ENCODE assay signal across 11 mouse cellular contexts in the genomic region with DNA sequence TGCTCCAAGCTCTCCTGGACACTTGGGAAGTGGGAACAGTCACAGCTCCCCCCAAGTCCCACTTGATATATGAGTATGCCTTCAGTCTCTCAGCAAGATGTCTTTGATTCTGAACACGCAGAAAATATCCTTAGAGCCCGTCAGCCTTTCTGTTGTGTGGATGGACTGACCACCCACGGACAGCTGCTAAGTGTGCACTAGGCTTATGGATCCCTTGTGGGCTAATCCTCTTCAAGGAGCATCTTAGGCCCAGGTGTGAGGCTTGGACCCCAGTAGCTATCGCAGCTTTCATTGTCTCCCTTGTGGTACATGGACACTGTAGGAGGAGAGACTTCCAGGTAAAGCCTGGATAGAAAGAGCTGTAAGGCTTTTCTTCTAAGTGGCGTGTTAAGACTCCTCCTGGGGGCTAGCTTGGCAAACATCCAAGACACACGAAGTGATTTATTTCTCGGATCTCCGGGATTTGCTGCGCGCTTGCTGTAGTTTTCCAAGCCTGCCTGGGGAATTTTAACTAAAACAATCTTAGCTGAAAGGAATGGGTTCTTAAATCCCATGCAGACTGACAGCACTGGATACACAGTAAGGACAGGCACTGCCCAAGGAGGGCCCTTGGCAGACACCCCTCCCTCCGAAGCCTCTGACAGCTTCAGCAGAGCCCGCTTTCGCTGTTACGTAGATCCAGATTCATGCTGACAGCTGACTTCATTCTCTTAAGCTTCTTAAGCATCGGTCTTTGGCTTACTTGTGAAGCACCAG.
DNase-seq lines count a peak whose midpoint lies in the region; ATAC-seq and TF ChIP-seq lines count a peak whose summit lies in the region.
"Had no signal": no experiment of that assay in that cellular context is flagged by ENCODE, and none has a peak within 500 bp of the region (broad histone marks: within the 10 kb centered on the region; RNA-seq: fewer than 3 reads in every experiment).

No protein-coding gene starts in this region.

- peaks cover 8% of the 10 kb centered on the region; the same call in 1 of the 2 replicates for H3K4me1 ChIP-seq in intestine, embryonic 14.5 days (replicated peaks; ENCODE audit: control insufficient read depth, insufficient read depth, low read length)
- no peaks in the 10 kb centered on the region for H3K4me1 ChIP-seq in intestine, postnatal 0 days (replicated peaks; ENCODE audit: control insufficient read depth, insufficient read depth, low read length)
- peaks cover 10% of the 10 kb centered on the region for H3K4me1 ChIP-seq in embryonic facial prominence, embryonic 13.5 days
- H3K4me1 ChIP-seq in hindbrain, postnatal 0 days (ENCODE audit: insufficient read depth, low read length) = peaks cover 8% of the 10 kb centered on the region; the same call in 1 of the 2 replicates
- H3K4me1 ChIP-seq in neural tube, embryonic 13.5 days (replicated peaks) = peaks cover 32% of the 10 kb centered on the region

- H3K27ac ChIP-seq in intestine, embryonic 14.5 days (ENCODE audit: low read depth) = peak overlapping the region; percentile 54; the same call in 1 of the 2 replicates
- no peak overlapping the region for H3K27ac ChIP-seq in intestine, postnatal 0 days (ENCODE audit: low read depth, low read length)
- no peak overlapping the region for H3K27ac ChIP-seq in embryonic facial prominence, embryonic 13.5 days
- peak overlapping the region; percentile 67 for H3K27ac ChIP-seq in hindbrain, postnatal 0 days
- peak overlapping the region; percentile 72 for H3K27ac ChIP-seq in neural tube, embryonic 13.5 days (replicated peaks)
- H3K27ac ChIP-seq: limb, embryonic 15.5 days; stomach, embryonic 15.5 days had no signal

- no peak overlapping the region for H3K4me3 ChIP-seq in intestine, embryonic 14.5 days (ENCODE audit: low read depth, low read length)
- no peak overlapping the region for H3K4me3 ChIP-seq in intestine, postnatal 0 days (ENCODE audit: low read depth, low read length)
- H3K4me3 ChIP-seq in embryonic facial prominence, embryonic 13.5 days = no peak overlapping the region
- no peak overlapping the region for H3K4me3 ChIP-seq in hindbrain, postnatal 0 days (ENCODE audit: low read length)
- no peak overlapping the region for H3K4me3 ChIP-seq in neural tube, embryonic 13.5 days
- H3K4me3 ChIP-seq: limb, embryonic 15.5 days; stomach, embryonic 15.5 days had no signal

- H3K4me2 ChIP-seq in intestine, embryonic 14.5 days (ENCODE audit: low read length) = peak overlapping the region; percentile 36
- no peak overlapping the region for H3K4me2 ChIP-seq in intestine, postnatal 0 days (replicated peaks; ENCODE audit: low read depth)
- H3K4me2 ChIP-seq in embryonic facial prominence, embryonic 13.5 days = peak overlapping the region; percentile 22
- peak overlapping the region; percentile 31 for H3K4me2 ChIP-seq in hindbrain, postnatal 0 days (ENCODE audit: low read depth, low read length)
- peak overlapping the region; percentile 37 for H3K4me2 ChIP-seq in neural tube, embryonic 13.5 days
- H3K4me2 ChIP-seq: limb, embryonic 15.5 days; stomach, embryonic 15.5 days had no signal

- no peak for TF ChIP-seq CTCF in intestine, postnatal 0 days (IDR thresholded peaks at IDR 0.05; ENCODE audit: low read depth)
- no peak for TF ChIP-seq CTCF in hindbrain, postnatal 0 days (IDR thresholded peaks at IDR 0.05; ENCODE audit: low read depth)

- no peak overlapping the region for H3K9ac ChIP-seq in intestine, embryonic 14.5 days (ENCODE audit: low read length)
- H3K9ac ChIP-seq in intestine, postnatal 0 days (ENCODE audit: low read depth, low read length) = no peak overlapping the region
- H3K9ac ChIP-seq in embryonic facial prominence, embryonic 13.5 days = no peak overlapping the region
- peak overlapping the region; percentile 33; the same call in 1 of the 2 replicates for H3K9ac ChIP-seq in hindbrain, postnatal 0 days (replicated peaks; ENCODE audit: low read length)
- H3K9ac ChIP-seq in neural tube, embryonic 13.5 days = 0 out of 2 replicates have a peak overlapping the region, but pooled peaks have one; percentile 44
- H3K9ac ChIP-seq: limb, embryonic 15.5 days; stomach, embryonic 15.5 days had no signal

- H3K36me3 ChIP-seq in intestine, embryonic 14.5 days (ENCODE audit: control insufficient read depth, insufficient read depth, low read length) = no peaks in the 10 kb centered on the region
- no peaks in the 10 kb centered on the region for H3K36me3 ChIP-seq in intestine, postnatal 0 days (ENCODE audit: control insufficient read depth, insufficient read depth)
- H3K36me3 ChIP-seq in embryonic facial prominence, embryonic 13.5 days = no peaks in the 10 kb centered on the region
- H3K36me3 ChIP-seq in hindbrain, postnatal 0 days (ENCODE audit: insufficient read depth, low read length) = no peaks in the 10 kb centered on the region
- no peaks in the 10 kb centered on the region for H3K36me3 ChIP-seq in neural tube, embryonic 13.5 days
- H3K36me3 ChIP-seq: limb, embryonic 15.5 days; stomach, embryonic 15.5 days had no signal

- no peaks in the 10 kb centered on the region for H3K27me3 ChIP-seq in intestine, embryonic 14.5 days (replicated peaks; ENCODE audit: control insufficient read depth, insufficient read depth, low read length)
- no peaks in the 10 kb centered on the region for H3K27me3 ChIP-seq in intestine, postnatal 0 days (replicated peaks; ENCODE audit: control insufficient read depth, insufficient read depth, low read length)
- H3K27me3 ChIP-seq in embryonic facial prominence, embryonic 13.5 days = no peaks in the 10 kb centered on the region
- no peaks in the 10 kb centered on the region for H3K27me3 ChIP-seq in hindbrain, postnatal 0 days (ENCODE audit: insufficient read depth, low read length)
- 0 out of 2 replicates have a peak, but pooled peaks cover 4% of the 10 kb centered on the region for H3K27me3 ChIP-seq in neural tube, embryonic 13.5 days
- H3K27me3 ChIP-seq: limb, embryonic 15.5 days; stomach, embryonic 15.5 days had no signal

- peak; percentile 57 for DNase-seq in intestine, embryonic 14.5 days (ENCODE audit: low spot score)
- peak; percentile 79 for DNase-seq in hindbrain, postnatal 0 days (ENCODE audit: low spot score)
- DNase-seq in adrenal gland, postnatal 25 days = no peak
- DNase-seq in cerebellum, postnatal 36 days = no peak
- DNase-seq: heart, postnatal 36 days had no signal

- no peaks in the 10 kb centered on the region for H3K9me3 ChIP-seq in intestine, embryonic 14.5 days (ENCODE audit: control insufficient read depth, low read length)
- H3K9me3 ChIP-seq in intestine, postnatal 0 days (ENCODE audit: control insufficient read depth) = no peaks in the 10 kb centered on the region
- H3K9me3 ChIP-seq in embryonic facial prominence, embryonic 13.5 days = no peaks in the 10 kb centered on the region
- no peaks in the 10 kb centered on the region for H3K9me3 ChIP-seq in hindbrain, postnatal 0 days (ENCODE audit: low read length)
- H3K9me3 ChIP-seq in neural tube, embryonic 13.5 days = no peaks in the 10 kb centered on the region
- H3K9me3 ChIP-seq: limb, embryonic 15.5 days; stomach, embryonic 15.5 days had no signal

- 34% methylated on average over 15 of the region's 15 CpGs for WGBS in intestine, embryonic 14.5 days
- WGBS in intestine, postnatal 0 days = 51% methylated on average over 15 of the region's 15 CpGs
- 50% methylated on average over 15 of the region's 15 CpGs for WGBS in embryonic facial prominence, embryonic 13.5 days
- 18% methylated on average over 15 of the region's 15 CpGs for WGBS in hindbrain, postnatal 0 days
- 23% methylated on average over 15 of the region's 15 CpGs for WGBS in neural tube, embryonic 13.5 days

- ATAC-seq in intestine, embryonic 14.5 days (replicated peaks; ENCODE audit: low FRiP score, low TSS enrichment, low read depth) = peak; percentile 49; the same call in 1 of the 2 replicates
- ATAC-seq in intestine, postnatal 0 days = no peak
- no peak; the same call in 1 of the 2 replicates for ATAC-seq in embryonic facial prominence, embryonic 13.5 days (ENCODE audit: insufficient number of reproducible peaks, insufficient read depth, low FRiP score, low TSS enrichment, low read depth)
- peak; percentile 57 for ATAC-seq in hindbrain, postnatal 0 days
- peak; percentile 74 for ATAC-seq in neural tube, embryonic 13.5 days (ENCODE audit: low read depth)
- ATAC-seq in cerebellum, adult (ENCODE audit: insufficient number of reproducible peaks, low FRiP score, low TSS enrichment) = no peak

Comparison
In these comparisons a context has a peak if more than half of its experiments do, and no peak if none do; other contexts are left out.
1. ATAC-seq: peak in intestine, embryonic 14.5 days (single experiment), hindbrain, postnatal 0 days (single experiment) and neural tube, embryonic 13.5 days (single experiment); none in intestine, postnatal 0 days (single experiment), embryonic facial prominence, embryonic 13.5 days (single experiment) and cerebellum, adult (single experiment).
2. H3K27ac ChIP-seq: peak in intestine, embryonic 14.5 days (single experiment), hindbrain, postnatal 0 days (single experiment) and neural tube, embryonic 13.5 days (single experiment); none in intestine, postnatal 0 days (single experiment) and embryonic facial prominence, embryonic 13.5 days (single experiment).
3. DNase-seq: peak in intestine, embryonic 14.5 days (single experiment) and hindbrain, postnatal 0 days (single experiment); none in adrenal gland, postnatal 25 days (single experiment) and cerebellum, postnatal 36 days (0 of 2).
4. H3K9ac ChIP-seq: peak in hindbrain, postnatal 0 days (single experiment) and neural tube, embryonic 13.5 days (single experiment); none in intestine, embryonic 14.5 days (single experiment), intestine, postnatal 0 days (single experiment) and embryonic facial prominence, embryonic 13.5 days (single experiment).